Mouse (Mus musculus) mature B cell (primary cell): Measurements from ENCODE around the gene Rnf224.

Experiments used
- in situ Hi-C: fragments of 300-500 bp; cut with MboI; formaldehyde crosslinking; loops from 2 replicates; pipeline ENCODE4 v1.14.3; 2019

The Rnf224 gene

DNA sequence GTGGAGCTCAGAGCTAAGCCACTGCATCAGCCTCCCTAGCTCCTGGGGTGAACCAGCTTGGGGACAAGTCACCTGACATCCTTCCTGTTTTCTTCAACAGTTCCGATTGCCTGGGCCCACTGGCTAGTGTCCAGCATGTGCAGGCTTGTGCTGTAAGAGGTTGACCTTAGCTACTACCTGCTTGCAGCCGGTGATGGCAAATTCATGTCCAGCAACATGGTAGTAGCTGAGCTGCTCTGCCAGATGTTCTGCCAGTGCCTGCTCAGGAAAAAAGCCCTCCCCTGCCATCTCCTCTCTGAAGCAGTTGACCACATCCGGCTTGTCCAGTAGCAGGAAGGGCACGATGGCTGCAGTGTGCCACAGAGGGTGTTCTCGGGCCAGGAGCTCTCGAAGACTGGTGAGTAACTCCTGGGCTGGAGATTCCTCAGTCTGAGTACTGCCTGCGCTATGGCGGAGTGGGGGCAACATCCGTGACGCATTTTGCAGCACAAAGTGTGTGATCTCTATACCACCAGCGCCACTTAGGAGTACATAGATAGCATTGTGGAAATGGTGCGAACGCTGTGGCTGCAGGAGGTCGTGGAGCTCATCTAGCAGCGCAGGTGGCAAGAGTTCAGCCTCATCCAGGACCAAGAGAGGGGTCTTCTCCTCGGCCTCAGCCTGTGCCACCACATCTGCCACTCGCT, 42.0 kb downstream of the Rnf224 start:
- in situ Hi-C loops: no loop called here

DNA sequence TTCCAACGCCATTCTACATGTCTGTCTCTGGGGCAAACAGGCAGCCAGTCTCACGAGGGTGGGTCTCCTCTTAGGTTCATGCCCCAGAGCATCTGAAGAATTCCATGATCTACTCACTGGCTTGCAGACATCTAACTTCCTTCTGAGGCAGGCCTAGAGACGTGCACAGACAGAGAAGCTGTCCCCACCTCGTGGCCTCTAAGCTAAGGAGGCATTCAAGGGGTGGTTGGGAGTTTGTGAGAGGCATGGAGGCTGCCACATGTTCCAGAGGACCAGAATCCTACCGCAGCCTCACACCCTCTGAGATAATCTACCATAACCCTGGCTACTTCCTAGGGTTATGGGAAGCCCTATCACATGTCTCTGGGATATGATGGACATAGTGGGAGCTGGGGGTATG, 42.6 kb downstream of the Rnf224 start:
- in situ Hi-C loops: no loop called here

DNA sequence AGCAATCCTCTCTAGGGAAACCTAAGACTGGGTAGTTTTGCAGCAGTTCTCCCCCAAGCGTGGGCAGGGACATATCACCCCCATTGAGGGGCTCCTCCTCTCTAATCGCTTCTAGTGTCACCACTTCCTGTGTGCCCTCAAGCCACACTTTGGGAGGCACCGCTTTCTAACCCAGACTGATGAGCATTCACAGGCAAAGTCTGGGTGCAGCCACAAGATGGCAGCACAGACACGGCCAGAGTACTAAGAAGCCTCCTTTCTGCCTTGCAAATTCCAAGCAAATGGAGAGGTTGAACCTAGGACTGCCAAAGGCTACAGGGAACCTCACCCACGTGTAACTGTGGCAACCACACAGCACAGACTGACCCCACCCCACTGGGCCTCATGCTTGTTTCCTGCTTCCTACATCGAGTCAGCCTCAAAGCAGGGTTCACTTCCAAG, 43.2 kb downstream of the Rnf224 start:
- in situ Hi-C loops: no loop called here

DNA sequence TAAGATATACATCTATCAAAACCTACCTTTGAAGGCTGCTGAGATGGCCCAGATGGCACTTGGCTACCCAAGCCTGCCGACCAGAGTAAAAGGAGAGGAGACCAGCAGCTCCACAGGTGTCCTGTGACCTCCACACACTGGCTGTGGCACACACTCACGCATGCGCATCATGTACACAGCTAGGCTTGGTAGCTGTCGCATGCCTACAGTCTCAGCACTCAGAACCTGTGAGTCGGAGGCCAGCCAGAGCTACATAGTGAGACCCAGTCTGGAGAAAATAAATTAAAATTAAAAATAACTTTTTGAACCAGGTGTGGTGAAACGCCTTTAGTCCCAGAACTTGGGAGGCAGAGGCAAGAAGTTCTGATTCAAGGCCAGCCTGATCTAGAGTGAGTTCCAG, 48.7 kb downstream of the Rnf224 start:
- in situ Hi-C loops: no loop called here

DNA sequence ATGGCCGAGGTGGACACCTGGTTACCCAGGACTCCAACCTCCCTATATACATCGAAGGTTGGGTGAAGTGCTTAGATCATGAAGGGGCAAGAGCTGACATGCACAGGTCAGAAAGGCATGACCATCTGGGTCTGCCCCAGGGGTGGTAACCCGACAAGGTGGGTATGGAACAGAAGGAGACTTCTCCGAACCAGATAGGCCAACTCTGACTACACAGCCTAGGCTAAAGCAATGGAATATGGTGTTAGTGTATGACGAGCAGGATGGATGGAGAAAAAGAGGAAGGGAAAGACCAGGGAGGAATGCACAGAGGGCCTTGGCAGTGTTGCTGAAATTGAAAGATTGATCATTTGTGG, 50.0 kb downstream of the Rnf224 start:
- in situ Hi-C loops: no loop called here

DNA sequence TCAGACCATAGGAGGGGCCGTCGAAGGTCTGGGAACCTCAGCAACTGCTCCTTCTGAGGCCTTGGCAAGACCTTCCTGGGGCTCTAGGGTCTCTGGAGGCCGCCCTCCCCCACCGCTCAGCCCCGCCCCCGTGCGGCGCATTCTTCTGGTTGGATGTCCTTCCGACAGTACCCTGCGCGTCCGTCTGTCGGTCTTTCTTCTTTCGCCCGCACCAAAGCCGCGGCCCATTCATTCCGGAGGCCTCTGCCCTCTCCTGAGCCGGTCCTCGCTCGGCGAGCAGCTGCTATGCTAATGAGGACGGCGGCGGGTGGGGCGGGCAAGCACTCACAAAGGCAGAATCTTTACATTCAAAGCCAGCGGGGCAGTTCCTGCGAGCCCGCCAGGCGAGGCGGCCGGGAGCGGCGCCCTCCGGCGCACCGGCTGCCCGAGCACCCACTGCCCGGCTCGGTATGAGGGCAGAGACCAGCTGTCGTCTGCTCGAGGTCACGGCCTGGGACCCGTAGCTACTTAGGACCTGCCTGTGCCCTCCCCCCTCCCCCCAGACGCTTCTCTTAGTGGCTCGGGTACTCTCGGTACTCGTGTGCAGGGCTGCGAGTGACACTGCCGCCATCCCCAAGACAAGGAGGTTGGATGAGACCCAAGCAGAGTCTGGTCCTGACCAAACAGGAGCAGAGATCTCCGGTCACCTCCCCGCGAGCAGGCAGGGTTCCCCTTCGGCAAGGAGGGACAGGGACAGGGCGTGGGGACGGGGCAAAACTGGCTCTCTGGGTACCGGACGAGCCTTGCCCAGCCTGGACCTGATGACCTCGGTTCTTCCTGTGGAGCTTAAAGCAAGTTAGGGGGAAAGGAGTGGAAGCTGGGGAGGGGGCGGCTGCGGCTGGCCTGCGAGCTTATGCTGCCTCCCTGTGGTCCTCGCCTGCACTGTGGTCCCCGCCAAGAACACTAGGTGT, 50.7 kb downstream of the Rnf224 start:
- in situ Hi-C loops: no loop called here

DNA sequence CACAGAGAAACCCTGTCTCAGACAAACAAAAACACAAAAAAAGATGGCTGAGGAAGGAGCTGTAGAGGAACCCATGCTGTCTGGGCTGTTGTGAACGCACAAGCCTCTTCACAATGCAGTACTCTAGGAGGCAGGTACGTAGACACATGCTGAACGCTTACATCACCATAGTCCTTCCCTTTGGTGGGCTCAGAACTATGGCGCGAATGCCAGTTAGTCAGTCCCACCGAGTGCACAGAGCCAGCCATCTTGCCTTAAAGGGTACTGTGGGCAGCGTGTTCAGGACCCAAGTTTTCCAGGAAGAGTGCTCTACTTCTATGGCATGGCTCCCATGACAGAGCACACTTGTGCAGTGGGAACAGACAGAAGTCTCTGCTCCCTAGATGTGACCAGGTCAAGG, 52.1 kb downstream of the Rnf224 start:
- in situ Hi-C loops: no loop called here
